Mouse (Mus musculus) small intestine, adult 2 months (tissue): ENCODE results near the gene Ifnb1. TPM values are rescaled to one million over a fixed set of nuclear protein-coding genes. Genes with fewer than 3 reads are reported as not detected.

Experiments used
- H3K27ac ChIP-seq: fragments of 200-500 bp; 2 replicates; pipeline ENCODE4 v1.5.1; 2012; ENCODE audit warnings: low read depth, low read length, control low read depth, inconsistent platforms; ENCODE audit not compliant: insufficient read depth
- H3K27me3 ChIP-seq: fragments of 200-500 bp; 2 replicates; pipeline ENCODE4 v1.6.1; 2012; ENCODE audit warnings: mild to moderate bottlenecking, moderate library complexity, low read length, inconsistent platforms; ENCODE audit not compliant: control insufficient read depth, insufficient read depth
- H3K36me3 ChIP-seq: fragments of 200-500 bp; 2 replicates; pipeline ENCODE4 v1.6.1; 2012; ENCODE audit warnings: mild to moderate bottlenecking, low read length, control low read depth, inconsistent platforms; ENCODE audit not compliant: control insufficient read depth, insufficient read depth
- H3K4me1 ChIP-seq: fragments of 200-500 bp; 2 replicates; pipeline ENCODE4 v1.6.1; 2012; ENCODE audit warnings: low read length, inconsistent platforms, mixed read lengths; ENCODE audit not compliant: control insufficient read depth, insufficient read depth, insufficient read length
- H3K4me3 ChIP-seq: fragments of 200-500 bp; 2 replicates; pipeline ENCODE4 v1.5.1; 2012; ENCODE audit warnings: low read depth, mild to moderate bottlenecking, control low read depth, inconsistent platforms, low read length, moderate library complexity
- CTCF ChIP-seq: fragments of 200-500 bp; IDR thresholded peaks from 2 replicates; pipeline ENCODE4 v1.5.1; 2012; ENCODE audit warnings: low read depth, mild to moderate bottlenecking, control low read depth, inconsistent platforms, low read length, moderate library complexity, mixed read lengths; ENCODE audit not compliant: insufficient replicate concordance, insufficient read length; ENCODE audit errors: extremely low read depth
- POLR2A ChIP-seq: fragments of 200-500 bp; IDR thresholded peaks from 2 replicates; pipeline ENCODE4 v1.6.1; 2012; ENCODE audit warnings: low read depth, mild to moderate bottlenecking, control low read depth, inconsistent platforms, low read length, moderate library complexity
- WGBS: fragments of 180-500 bp; shearing (Covaris S2); methylation state at CpG from one replicate; pipeline ENCODE4 v1.1.7; 2018; 5-methylcytosine and 5-hydroxymethylcytosine counted together
- polyA plus RNA-seq: library from polyadenylated mRNA; depleted of rRNA; stranded (reverse); fragments of >200 nt; gene quantifications from 2 replicates; pipeline ENCODE4 v1.2.3, GENCODE M21; 2012; rRNA removed

The Ifnb1 gene
- polyA plus RNA-seq, 1 experiment: not detected

GRCm38 (mm10) chr4:88478177-88478808 is 44.3 kb downstream of the Ifnb1 start:
- no peak for TF ChIP-seq POLR2A
- no peak for TF ChIP-seq CTCF
- Histone ChIP-seq H3K4me3 (no peak overlapping the region), H3K27ac (no peak overlapping the region), H3K27me3 (no peaks in the 10 kb centered on the region), H3K36me3 (no peaks in the 10 kb centered on the region), H3K4me1 (no peaks in the 10 kb centered on the region)
- WGBS: 70% methylated on average over 4 of the region's 4 CpGs

GRCm38 (mm10) chr4:88476511-88477210 is 45.9 kb downstream of the Ifnb1 start:
- Histone ChIP-seq H3K27me3 (no peaks in the 10 kb centered on the region), H3K4me1 (no peaks in the 10 kb centered on the region), H3K4me3 (no peak overlapping the region), H3K27ac (no peak overlapping the region), H3K36me3 (no peaks in the 10 kb centered on the region)
- TF ChIP-seq POLR2A (no peak), CTCF (no peak)
- 42% methylated on average over 4 of the region's 4 CpGs for WGBS

- 85% methylated on average over 3 of the region's 3 CpGs for WGBS
- Histone ChIP-seq H3K27me3 (no peaks in the 10 kb centered on the region), H3K27ac (no peak overlapping the region), H3K4me3 (no peak overlapping the region), H3K4me1 (no peaks in the 10 kb centered on the region), H3K36me3 (no peaks in the 10 kb centered on the region)
- TF ChIP-seq POLR2A (no peak), CTCF (no peak)
These were observed 46.5 kb downstream of the Ifnb1 start for GRCm38 (mm10) chr4:88476084-88476483.

Other genes with a start within 250 kb of the Ifnb1 start
- gene Hacd4, start 83.8 kb downstream of the Ifnb1 start, polyA plus RNA-seq: 0.29 and 0.41 TPM in 2 replicates
- not detected in 2 replicates for gene Ifna15, start 35.5 kb upstream of the Ifnb1 start, polyA plus RNA-seq
- not detected in 2 replicates for gene Ifna14, start 49.0 kb upstream of the Ifnb1 start, polyA plus RNA-seq
- gene Ifna9, start 69.6 kb upstream of the Ifnb1 start, polyA plus RNA-seq: not detected in 2 replicates
- not detected in 2 replicates for gene Ifna12, start 80.6 kb upstream of the Ifnb1 start, polyA plus RNA-seq
- gene C87499, start 111.6 kb upstream of the Ifnb1 start, polyA plus RNA-seq: not detected in 2 replicates
- not detected in 2 replicates for gene Ifna13, start 121.7 kb upstream of the Ifnb1 start, polyA plus RNA-seq
- not detected in 2 replicates for gene Ifna16, start 154.2 kb upstream of the Ifnb1 start, polyA plus RNA-seq
- gene Ifna2, start 161.1 kb upstream of the Ifnb1 start, polyA plus RNA-seq: not detected in 2 replicates
- gene Ifnab, start 168.6 kb upstream of the Ifnb1 start, polyA plus RNA-seq: not detected in 2 replicates
- gene Gm26566, start 199.0 kb upstream of the Ifnb1 start, polyA plus RNA-seq: 0.68 TPM in 1 of 2 replicates, not detected in the other
- 6.5 and 11.3 TPM in 2 replicates for gene Klhl9, start 199.7 kb upstream of the Ifnb1 start, polyA plus RNA-seq
- not detected in 2 replicates for gene Gm13271, start 232.1 kb upstream of the Ifnb1 start, polyA plus RNA-seq
- 0.08 TPM in 2 replicates for gene Gm13283, start 237.3 kb upstream of the Ifnb1 start, polyA plus RNA-seq